Mouse (Mus musculus): ENCODE measurements around the gene Shisa5. TPM values are rescaled to one million over a fixed set of nuclear protein-coding genes. Genes with fewer than 3 reads are reported as not detected.

The Shisa5 gene
- polyA plus RNA-seq, 1 experiment from 2014 or later, result 42.4 TPM

DNA sequence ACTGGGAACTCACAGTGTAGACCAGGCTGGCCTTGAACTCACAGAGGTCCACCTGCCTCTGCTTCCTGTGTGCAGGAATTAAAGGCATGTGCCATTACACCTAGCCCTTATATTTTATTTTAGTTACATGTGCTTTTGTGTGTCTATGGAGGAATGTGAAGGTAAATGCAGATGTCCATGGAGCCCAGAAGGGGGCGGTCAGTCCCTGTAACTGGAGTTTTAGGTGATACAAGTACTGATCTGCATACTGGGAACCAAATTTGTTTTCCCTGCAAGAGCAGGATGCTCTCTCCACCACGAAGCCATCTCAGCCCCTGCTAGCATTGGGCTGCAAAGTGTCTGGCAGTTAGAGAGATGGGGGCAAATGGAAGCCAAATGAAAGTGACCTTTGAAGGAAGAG is 46.6 kb downstream of the Shisa5 start:
- Histone ChIP-seq H3K36me3 (peaks cover 20% of the 10 kb centered on the region), H3K27ac (replicated peaks) (no peak overlapping the region), H3K27me3 (no peaks in the 10 kb centered on the region), H3K9me3 (no peaks in the 10 kb centered on the region), H3K4me3 (no peak overlapping the region), H3K4me2 (replicated peaks) (no peak overlapping the region), H3K9ac (replicated peaks) (no peak overlapping the region), H3K4me1 (peaks cover 29% of the 10 kb centered on the region)
- 10% methylated on average over 2 of the region's 2 CpGs for WGBS
- no peak for ATAC-seq (ENCODE audit: low FRiP score, low read depth)

DNA sequence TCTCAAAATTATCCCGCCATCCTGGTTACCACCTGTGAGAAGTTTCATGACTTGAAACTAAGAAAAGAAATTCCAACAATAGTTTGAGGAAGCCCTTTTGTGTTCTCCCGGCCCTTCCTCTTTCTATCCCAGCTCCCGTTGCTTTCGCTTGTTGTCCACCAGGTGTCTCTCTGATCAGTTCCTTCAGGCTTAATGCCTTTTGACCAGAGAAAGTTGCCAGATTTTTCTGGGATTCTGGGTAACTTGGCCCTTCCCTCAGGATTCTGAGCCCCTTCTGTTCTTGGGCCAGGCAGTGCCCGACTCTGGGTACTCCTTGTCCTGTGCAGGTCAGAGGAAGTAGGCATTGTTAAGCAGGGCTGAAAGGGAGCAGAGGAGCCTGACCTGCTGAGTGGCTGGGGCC is 49.6 kb downstream of the Shisa5 start:
- H3K36me3 ChIP-seq, result peaks cover 31% of the 10 kb centered on the region
- 10% methylated on average over 5 of the region's 5 CpGs for WGBS
- H3K27me3 ChIP-seq, result no peaks in the 10 kb centered on the region
- H3K4me2 ChIP-seq (replicated peaks), result no peak overlapping the region
- H3K9me3 ChIP-seq, result no peaks in the 10 kb centered on the region
- no peak overlapping the region for H3K27ac ChIP-seq (replicated peaks)
- H3K9ac ChIP-seq (replicated peaks), result no peak overlapping the region
- no peak for ATAC-seq (ENCODE audit: low FRiP score, low read depth)
- H3K4me1 ChIP-seq, result peaks cover 23% of the 10 kb centered on the region
- H3K4me3 ChIP-seq, result no peak overlapping the region

DNA sequence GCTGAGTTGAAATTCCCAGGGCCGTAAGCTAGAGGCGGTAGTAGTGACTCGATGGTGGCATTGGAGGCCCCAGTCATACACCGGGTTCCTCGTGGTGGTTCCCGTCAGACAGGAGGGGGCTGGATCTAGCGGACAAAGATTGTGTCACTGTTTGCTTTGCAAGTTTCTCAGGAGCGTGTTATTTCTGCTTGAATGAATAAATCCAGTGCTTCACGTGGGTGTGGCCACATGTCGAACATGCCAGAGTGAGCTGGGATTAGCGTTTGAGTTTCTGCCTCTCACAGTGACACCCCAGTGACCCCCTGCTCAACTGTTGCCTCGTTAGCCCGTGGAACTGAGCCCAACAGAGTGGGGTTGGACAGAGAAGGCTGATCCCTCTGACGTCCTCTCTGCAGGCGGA is 52.1 kb downstream of the Shisa5 start:
- Histone ChIP-seq H3K9ac (replicated peaks) (no peak overlapping the region), H3K36me3 (peaks cover 31% of the 10 kb centered on the region), H3K27me3 (no peaks in the 10 kb centered on the region), H3K4me3 (no peak overlapping the region), H3K4me1 (peaks cover 28% of the 10 kb centered on the region), H3K4me2 (replicated peaks) (no peak overlapping the region), H3K27ac (replicated peaks) (no peak overlapping the region), H3K9me3 (no peaks in the 10 kb centered on the region)
- WGBS, result 49% methylated on average over 15 of the region's 15 CpGs
- ATAC-seq (ENCODE audit: low FRiP score, low read depth), result no peak

DNA sequence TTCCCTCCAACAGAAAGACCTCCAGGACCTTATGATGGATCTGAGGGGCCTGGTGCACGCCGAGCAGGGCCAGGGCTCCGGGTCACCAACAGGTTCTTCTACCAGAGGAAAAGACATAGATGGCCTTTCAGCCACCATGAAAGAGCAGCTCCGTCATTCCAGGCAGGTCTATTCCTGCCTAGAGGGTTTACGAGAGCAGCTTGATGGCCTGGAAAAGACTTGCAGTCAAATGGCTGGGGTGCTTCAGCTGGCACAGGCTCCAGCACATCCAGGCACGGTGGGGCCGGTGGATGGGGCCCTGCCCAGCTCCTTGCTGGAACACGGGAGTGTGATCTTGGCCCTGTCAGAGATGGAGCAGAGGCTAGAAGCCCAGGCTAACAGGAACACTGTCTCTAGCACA is 53.4 kb downstream of the Shisa5 start:
- Histone ChIP-seq H3K4me3 (no peak overlapping the region), H3K9ac (replicated peaks) (no peak overlapping the region), H3K9me3 (no peaks in the 10 kb centered on the region), H3K4me1 (peaks cover 29% of the 10 kb centered on the region), H3K27ac (replicated peaks) (no peak overlapping the region), H3K27me3 (no peaks in the 10 kb centered on the region), H3K36me3 (peaks cover 31% of the 10 kb centered on the region), H3K4me2 (replicated peaks) (no peak overlapping the region)
- WGBS, result 91% methylated on average over 8 of the region's 8 CpGs
- ATAC-seq (ENCODE audit: low FRiP score, low read depth), result no peak

- H3K36me3 ChIP-seq, result peaks cover 31% of the 10 kb centered on the region
- H3K4me3 ChIP-seq, result no peak overlapping the region
- no peak for ATAC-seq (ENCODE audit: low FRiP score, low read depth)
- H3K4me2 ChIP-seq (replicated peaks), result no peak overlapping the region
- H3K9ac ChIP-seq (replicated peaks), result no peak overlapping the region
- H3K27ac ChIP-seq (replicated peaks), result no peak overlapping the region
- H3K27me3 ChIP-seq, result no peaks in the 10 kb centered on the region
- H3K4me1 ChIP-seq, result peaks cover 39% of the 10 kb centered on the region
- no peaks in the 10 kb centered on the region for H3K9me3 ChIP-seq
- WGBS, result 31% methylated on average over 6 of the region's 6 CpGs
Measured at GRCm38 (mm10) chr9:109092799-109093198, 54.4 kb downstream of the Shisa5 start.

DNA sequence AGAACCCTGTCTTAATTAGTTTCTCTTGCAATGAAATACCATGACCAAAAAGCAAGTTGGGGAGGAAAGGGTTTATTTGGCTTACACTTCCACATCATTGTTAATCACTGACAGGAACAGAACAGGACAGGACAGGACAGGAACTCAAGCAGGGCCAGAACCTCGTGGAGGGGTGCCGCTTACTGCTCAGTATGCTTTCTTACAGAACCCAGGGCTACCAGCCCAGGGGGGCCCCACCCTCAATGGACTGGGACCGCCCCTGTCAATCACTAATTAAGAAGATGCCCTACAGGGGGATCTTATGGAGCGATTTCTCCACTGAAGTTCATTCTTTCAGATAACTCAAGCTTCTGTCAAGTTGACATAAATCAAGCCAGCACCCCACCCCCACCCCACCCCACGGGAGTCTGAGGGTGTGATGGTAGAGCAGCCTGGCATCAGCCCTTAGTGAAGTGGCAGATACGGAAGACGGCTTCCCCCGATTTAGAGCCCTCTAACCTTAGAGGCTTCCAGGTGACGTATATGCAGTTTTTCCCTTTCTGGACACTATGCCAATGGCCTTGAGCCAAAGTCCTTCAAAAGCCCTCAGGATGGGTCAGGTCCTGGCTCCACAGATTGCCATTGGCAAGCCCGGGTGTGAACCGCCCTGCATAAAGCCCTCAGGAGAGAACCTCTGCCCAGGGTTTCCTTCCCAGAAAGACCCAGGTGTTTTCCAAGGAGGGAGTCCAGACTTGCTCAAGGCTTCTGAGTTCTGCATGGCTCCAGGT is 55.6 kb downstream of the Shisa5 start:
- peaks cover 34% of the 10 kb centered on the region for H3K36me3 ChIP-seq
- no peaks in the 10 kb centered on the region for H3K27me3 ChIP-seq
- peak overlapping the region; percentile 77 for H3K4me3 ChIP-seq
- ATAC-seq (ENCODE audit: low FRiP score, low read depth), result no peak
- H3K9me3 ChIP-seq, result no peaks in the 10 kb centered on the region
- H3K27ac ChIP-seq (replicated peaks), result peak overlapping the region; percentile 100
- peaks cover 46% of the 10 kb centered on the region for H3K4me1 ChIP-seq
- H3K9ac ChIP-seq (replicated peaks), result peak overlapping the region; percentile 96
- H3K4me2 ChIP-seq (replicated peaks), result peak overlapping the region; percentile 84
- WGBS, result 22% methylated on average over 11 of the region's 11 CpGs

- WGBS, result 1% methylated on average over 21 of the region's 21 CpGs
- Histone ChIP-seq H3K36me3 (peaks cover 37% of the 10 kb centered on the region), H3K4me1 (peaks cover 52% of the 10 kb centered on the region), H3K9ac (replicated peaks) (peak overlapping the region; percentile 96), H3K4me2 (replicated peaks) (peak overlapping the region; percentile 84), H3K4me3 (peak overlapping the region; percentile 77), H3K9me3 (no peaks in the 10 kb centered on the region), H3K27me3 (no peaks in the 10 kb centered on the region), H3K27ac (replicated peaks) (peak overlapping the region; percentile 100)
- peak; percentile 0; the same call in 1 of the 2 replicates for ATAC-seq (ENCODE audit: low FRiP score, low read depth)
Measured at GRCm38 (mm10) chr9:109094553-109095136, 56.3 kb downstream of the Shisa5 start.

DNA sequence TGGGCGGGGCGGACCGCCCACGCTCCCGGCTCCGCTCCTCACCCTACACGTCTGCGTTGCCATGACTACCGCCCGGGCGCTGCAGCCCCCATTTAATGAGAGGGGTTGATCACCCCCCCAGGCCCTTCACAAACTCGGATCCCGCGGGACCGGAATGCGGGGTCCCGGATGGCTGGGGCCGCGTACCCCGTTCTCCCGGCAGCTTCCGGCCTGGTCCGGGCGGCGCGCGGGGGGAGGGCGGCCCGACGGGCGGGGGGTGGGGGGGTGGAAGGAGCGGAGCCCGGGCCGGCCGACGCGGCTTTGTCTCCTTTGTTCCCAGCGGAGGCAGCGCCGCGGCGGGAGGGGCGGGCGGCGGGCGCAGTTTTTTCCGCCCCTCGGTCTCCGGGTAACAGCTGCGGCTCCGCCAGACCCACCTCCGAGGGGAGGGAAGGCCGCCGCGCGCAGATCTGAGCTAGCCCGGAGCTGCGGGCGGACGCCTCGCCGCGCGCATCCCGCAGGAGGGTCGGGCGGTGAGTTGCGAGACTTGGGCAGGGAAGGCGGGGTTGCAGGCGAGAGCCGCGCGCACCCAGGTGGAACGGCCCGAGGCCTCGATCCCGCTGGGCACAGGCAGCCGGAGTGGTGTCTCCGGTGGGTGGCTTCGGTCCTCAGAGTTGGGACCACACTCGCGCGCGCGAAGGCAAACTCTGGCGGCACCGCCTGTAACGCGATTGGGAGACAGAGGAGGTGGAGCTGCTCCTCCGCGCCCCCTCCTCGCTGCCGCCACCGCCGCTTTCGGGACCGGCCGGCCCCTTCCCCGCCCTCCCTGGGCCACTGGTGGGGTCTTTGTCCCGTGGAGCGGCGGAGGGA is 57.0 kb downstream of the Shisa5 start, which contains the start of gene Plxnb1:
Plxnb1 (plus strand) TSS at position 253 of the 846 bp plus-strand sequence.
- peak; percentile 75 for ATAC-seq (ENCODE audit: low FRiP score, low read depth)
- WGBS, result under 1% methylated on average over 82 of the region's 102 CpGs
- H3K27ac ChIP-seq (replicated peaks), result peak within 1 kb of the TSS; percentile 100

GRCm38 (mm10) chr9:109096251-109096661 is 57.9 kb downstream of the Shisa5 start:
- Histone ChIP-seq H3K9ac (replicated peaks) (peak overlapping the region; percentile 96), H3K27ac (replicated peaks) (peak overlapping the region; percentile 100), H3K4me1 (peaks cover 51% of the 10 kb centered on the region), H3K36me3 (peaks cover 40% of the 10 kb centered on the region), H3K4me3 (peak overlapping the region; percentile 77), H3K27me3 (no peaks in the 10 kb centered on the region), H3K4me2 (replicated peaks) (peak overlapping the region; percentile 84), H3K9me3 (no peaks in the 10 kb centered on the region)
- ATAC-seq (ENCODE audit: low FRiP score, low read depth), result no peak
- WGBS, result 12% methylated on average over 9 of the region's 9 CpGs

More for the DNA sequence above, 57.0 kb downstream of the Shisa5 start, which contains the start of gene Plxnb1:
- peak within 1 kb of the TSS; percentile 96 for H3K9ac ChIP-seq (replicated peaks)
- peak within 1 kb of the TSS; percentile 84 for H3K4me2 ChIP-seq (replicated peaks)
- peak within 1 kb of the TSS; percentile 77 for H3K4me3 ChIP-seq
- no peaks in the 10 kb centered on the region for H3K27me3 ChIP-seq
- H3K9me3 ChIP-seq, result no peaks in the 10 kb centered on the region
- H3K4me1 ChIP-seq, result peaks cover 49% of the 10 kb centered on the region
- peaks cover 38% of the 10 kb centered on the region for H3K36me3 ChIP-seq

- peaks cover 51% of the 10 kb centered on the region for H3K4me1 ChIP-seq
- peak overlapping the region; percentile 100 for H3K27ac ChIP-seq (replicated peaks)
- H3K36me3 ChIP-seq, result peaks cover 40% of the 10 kb centered on the region
- 0 out of 2 replicates have a peak, but pooled peaks have one; percentile 3 for ATAC-seq (ENCODE audit: low FRiP score, low read depth)
- peak overlapping the region; percentile 77 for H3K4me3 ChIP-seq
- peak overlapping the region; percentile 84 for H3K4me2 ChIP-seq (replicated peaks)
- H3K27me3 ChIP-seq, result no peaks in the 10 kb centered on the region
- WGBS, result 18% methylated on average over 6 of the region's 6 CpGs
- peak overlapping the region; percentile 96 for H3K9ac ChIP-seq (replicated peaks)
- no peaks in the 10 kb centered on the region for H3K9me3 ChIP-seq
Measured at GRCm38 (mm10) chr9:109096856-109097255, 58.5 kb downstream of the Shisa5 start.

DNA sequence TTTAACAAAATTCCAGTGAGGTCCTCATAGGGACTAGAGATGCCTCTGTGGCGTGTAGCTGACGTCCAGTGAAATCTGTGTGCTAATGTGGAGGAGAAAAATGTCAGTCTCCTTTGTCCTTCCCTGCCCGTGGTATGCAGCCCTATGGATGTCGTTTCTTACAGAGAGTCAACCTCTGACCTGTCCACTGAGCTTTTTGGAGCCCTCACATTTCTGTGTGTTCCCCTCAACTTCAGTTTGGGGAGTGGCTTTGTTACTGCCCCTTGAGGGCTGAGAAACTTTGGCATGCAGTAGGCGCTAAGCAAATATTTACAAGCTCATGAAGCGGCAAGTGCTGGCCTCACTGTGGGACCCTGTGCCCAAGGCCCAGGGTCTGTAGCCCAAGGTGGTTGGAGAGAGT is 58.9 kb downstream of the Shisa5 start:
- Histone ChIP-seq H3K27ac (replicated peaks) (peak overlapping the region; percentile 100), H3K9ac (replicated peaks) (peak overlapping the region; percentile 96), H3K4me3 (peak overlapping the region; percentile 77), H3K4me1 (peaks cover 51% of the 10 kb centered on the region), H3K4me2 (replicated peaks) (peak overlapping the region; percentile 84), H3K36me3 (peaks cover 40% of the 10 kb centered on the region), H3K27me3 (no peaks in the 10 kb centered on the region), H3K9me3 (no peaks in the 10 kb centered on the region)
- ATAC-seq (ENCODE audit: low FRiP score, low read depth), result no peak
- 10% methylated on average over 6 of the region's 6 CpGs for WGBS

Measured in midbrain, embryonic 12.5 days (tissue).